Mouse (Mus musculus) left cerebral cortex, adult 2 months (tissue): ENCODE data around the gene Ppp1r32. TPM values are rescaled to one million over a fixed set of nuclear protein-coding genes. Genes with fewer than 3 reads are reported as not detected.

ENCODE experiments used
- DNase-seq, 2 experiments: peaks; one replicate each; pipeline ENCODE4 v3.0.0; 2021 to 2022; ENCODE audit warnings: low spot score in 2 of 2, mixed read lengths in 1 of 2; ENCODE audit errors: extremely low spot score in 1 of 2
- H3K27ac ChIP-seq: fragments of 200-600 bp; 2 replicates; pipeline ENCODE4 v1.8.1; 2022
- H3K4me3 ChIP-seq: fragments of 200-600 bp; 2 replicates; pipeline ENCODE4 v1.8.1; 2022
- CTCF ChIP-seq: fragments of 200-600 bp; IDR thresholded peaks from 2 replicates; pipeline ENCODE4 v1.8.1; 2022; ENCODE audit warnings: antibody characterized with exemption, mild to moderate bottlenecking, moderate library complexity
- intact Hi-C: fragments of 180-260 bp; cut with DNase I; formaldehyde crosslinking; loops from one replicate; pipeline ENCODE4 v1.15.1; 2025
- total RNA-seq, 2 experiments: library from RNA; stranded (reverse); gene quantifications; 2 replicates each; pipeline ENCODE4 v1.2.3; 2021

Gene Ppp1r32
- total RNA-seq, 2 experiments from 2014 or later = 0.61 to 1.3 TPM

- no peak overlapping the region for H3K4me3 ChIP-seq
- no peak for DNase-seq
- no peak for TF ChIP-seq CTCF
- H3K27ac ChIP-seq = peak overlapping the region; percentile 81
- intact Hi-C loops = no loop called here
Observed at GRCm38 (mm10) chr19:10433879-10434540, 48.7 kb downstream of the Ppp1r32 start.

GRCm38 (mm10) chr19:10433225-10433624, 49.5 kb downstream of the Ppp1r32 start:
- DNase-seq = no peak
- Histone ChIP-seq H3K4me3 (no peak overlapping the region), H3K27ac (peak overlapping the region; percentile 81)
- intact Hi-C loops = no loop called here
- TF ChIP-seq CTCF = no peak

GRCm38 (mm10) chr19:10431841-10432240, 50.9 kb downstream of the Ppp1r32 start:
- TF ChIP-seq CTCF = no peak
- H3K27ac ChIP-seq = peak overlapping the region; percentile 81; the same call in 1 of the 2 replicates
- no peak overlapping the region for H3K4me3 ChIP-seq
- intact Hi-C loops = no loop called here
- DNase-seq = no peak

- intact Hi-C loops = no loop called here
- H3K4me3 ChIP-seq = no peak overlapping the region
- peak overlapping the region; percentile 38; the same call in 1 of the 2 replicates for H3K27ac ChIP-seq
- TF ChIP-seq CTCF = no peak
- DNase-seq = no peak
Observed at GRCm38 (mm10) chr19:10431410-10431809, 51.3 kb downstream of the Ppp1r32 start.

GRCm38 (mm10) chr19:10429371-10429770, 53.4 kb downstream of the Ppp1r32 start:
- intact Hi-C loops = no loop called here
- no peak for DNase-seq
- TF ChIP-seq CTCF = no peak
- Histone ChIP-seq H3K27ac (no peak overlapping the region; the same call in 1 of the 2 replicates), H3K4me3 (no peak overlapping the region)

- no peak for TF ChIP-seq CTCF
- intact Hi-C loops = no loop called here
- no peak for DNase-seq
- Histone ChIP-seq H3K27ac (no peak overlapping the region), H3K4me3 (no peak overlapping the region)
Observed at GRCm38 (mm10) chr19:10427431-10427830, 55.3 kb downstream of the Ppp1r32 start.

- Histone ChIP-seq H3K27ac (no peak overlapping the region), H3K4me3 (no peak overlapping the region)
- DNase-seq = no peak
- TF ChIP-seq CTCF = no peak
- intact Hi-C loops = no loop called here
Observed at GRCm38 (mm10) chr19:10426793-10427192, 55.9 kb downstream of the Ppp1r32 start.

- no peak overlapping the region for H3K4me3 ChIP-seq
- no peak for TF ChIP-seq CTCF
- DNase-seq = no peak
- H3K27ac ChIP-seq = peak overlapping the region; percentile 6; the same call in 1 of the 2 replicates
- intact Hi-C loops = no loop called here
Observed at GRCm38 (mm10) chr19:10426312-10426711, 56.4 kb downstream of the Ppp1r32 start.

- no peak for DNase-seq
- TF ChIP-seq CTCF = no peak
- Histone ChIP-seq H3K27ac (peak overlapping the region; percentile 6; the same call in 1 of the 2 replicates), H3K4me3 (no peak overlapping the region)
- intact Hi-C loops = no loop called here
Observed at GRCm38 (mm10) chr19:10425484-10426270, 57.1 kb downstream of the Ppp1r32 start.

- intact Hi-C loops = no loop called here
- H3K27ac ChIP-seq = no peak overlapping the region; the same call in 1 of the 2 replicates
- no peak for TF ChIP-seq CTCF
- no peak for DNase-seq
- H3K4me3 ChIP-seq = no peak overlapping the region
Observed at GRCm38 (mm10) chr19:10424751-10425150, 58.0 kb downstream of the Ppp1r32 start.

Other genes with a start within 250 kb of the Ppp1r32 start
- gene Myrf, start 242.2 kb downstream of the Ppp1r32 start, total RNA-seq = 10 to 100 TPM; 14.0 to 15.3 TPM
- gene Dagla, start 178.1 kb downstream of the Ppp1r32 start, total RNA-seq = 10 to 100 TPM; 93.7 to 95.4 TPM
- 100 to 1,000 TPM; 326 to 329 TPM for gene Syt7, start 93.8 kb downstream of the Ppp1r32 start, total RNA-seq
- 10 to 100 TPM in 1 of 2 experiments, 1 to 10 TPM in 1; 6.9 to 15.8 TPM for gene Lrrc10b, start 25.5 kb downstream of the Ppp1r32 start, total RNA-seq
- gene Cpsf7, start 42.3 kb upstream of the Ppp1r32 start, total RNA-seq = 10 to 100 TPM; 77.4 to 82.5 TPM
- gene Sdhaf2, start 43.2 kb upstream of the Ppp1r32 start, total RNA-seq = 10 to 100 TPM; 52.2 to 56.1 TPM
- 10 to 100 TPM; 12.3 to 12.7 TPM for gene Tmem216, start 73.3 kb upstream of the Ppp1r32 start, total RNA-seq
- 10 to 100 TPM; 12.7 to 12.8 TPM for gene Cyb561a3, start 94.2 kb upstream of the Ppp1r32 start, total RNA-seq
- 10 to 100 TPM; 12.2 to 13.8 TPM for gene Tmem138, start 94.4 kb upstream of the Ppp1r32 start, total RNA-seq
- gene Ddb1, start 122.4 kb upstream of the Ppp1r32 start, total RNA-seq = 100 to 1,000 TPM; 191 to 206 TPM
- 10 to 100 TPM; 16.6 to 17.7 TPM for gene Tkfc, start 122.7 kb upstream of the Ppp1r32 start, total RNA-seq
- gene Vwce, start 151.3 kb upstream of the Ppp1r32 start, total RNA-seq = under 1 TPM; 0.43 to 0.65 TPM
- gene Pga5, start 195.1 kb upstream of the Ppp1r32 start, total RNA-seq = not detected
- gene Vps37c, start 205.8 kb upstream of the Ppp1r32 start, total RNA-seq = 10 to 100 TPM; 21.6 to 24.4 TPM